Mouse (Mus musculus): ENCODE measurements around the gene Fsip1. TPM values are rescaled to one million over a fixed set of nuclear protein-coding genes. Genes with fewer than 3 reads are reported as not detected.

Gene Fsip1
- polyA plus RNA-seq, 1 experiment from 2014 or later = 3.3 TPM

DNA sequence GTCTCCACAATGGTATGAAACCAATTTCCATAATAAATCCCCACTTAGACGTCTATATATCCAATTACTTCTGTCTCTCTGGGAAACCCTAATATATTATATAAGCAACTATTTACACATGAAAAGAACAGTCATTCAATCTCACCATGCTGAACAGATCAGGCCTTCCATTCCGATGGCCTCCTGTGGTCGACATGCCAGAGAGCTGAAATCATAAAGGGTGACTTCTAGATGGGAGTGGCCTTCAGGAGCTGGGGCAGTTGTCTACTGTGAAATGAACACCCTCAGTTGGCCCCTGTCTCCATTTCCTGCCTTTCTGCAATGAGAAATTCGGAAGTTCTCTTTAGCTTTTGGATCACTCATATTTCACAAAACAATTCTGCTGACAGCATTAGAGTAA is 154.6 kb downstream of the Fsip1 start:
- 40% methylated on average over 4 of the region's 4 CpGs for WGBS

DNA sequence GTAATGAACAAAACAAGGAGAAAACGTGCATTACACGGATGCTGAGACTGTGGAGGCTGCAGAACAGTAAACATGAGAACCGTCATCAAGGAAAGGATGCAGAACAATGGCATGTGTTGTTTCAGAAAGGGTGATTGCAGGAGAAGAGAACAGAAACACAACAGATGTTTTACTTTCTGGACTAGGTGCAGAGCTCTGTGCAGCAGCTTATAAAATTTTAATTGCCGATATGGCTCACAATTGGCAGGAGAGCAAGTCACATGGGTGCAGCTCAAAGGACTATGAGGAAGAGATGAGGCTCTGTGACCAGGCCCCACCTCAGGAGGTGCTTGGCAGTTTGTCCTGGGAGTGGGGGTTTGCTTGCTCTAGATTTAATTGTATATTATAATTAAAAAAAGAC is 157.7 kb downstream of the Fsip1 start:
- ATAC-seq (ENCODE audit: low FRiP score) = no peak
- Histone ChIP-seq H3K36me3 (replicated peaks) (no peaks in the 10 kb centered on the region), H3K4me1 (no peaks in the 10 kb centered on the region), H3K27me3 (no peaks in the 10 kb centered on the region), H3K4me3 (replicated peaks) (no peak overlapping the region), H3K27ac (no peak overlapping the region), H3K9ac (no peak overlapping the region), H3K9me3 (no peaks in the 10 kb centered on the region), H3K4me2 (no peak overlapping the region)
- WGBS = 65% methylated on average over 4 of the region's 4 CpGs

More for the DNA sequence above, 154.6 kb downstream of the Fsip1 start:
- Histone ChIP-seq H3K9me3 (no peaks in the 10 kb centered on the region), H3K4me1 (no peaks in the 10 kb centered on the region), H3K4me2 (no peak overlapping the region), H3K9ac (no peak overlapping the region), H3K27ac (no peak overlapping the region), H3K36me3 (replicated peaks) (no peaks in the 10 kb centered on the region), H3K4me3 (replicated peaks) (no peak overlapping the region), H3K27me3 (no peaks in the 10 kb centered on the region)
- ATAC-seq (ENCODE audit: low FRiP score) = no peak

DNA sequence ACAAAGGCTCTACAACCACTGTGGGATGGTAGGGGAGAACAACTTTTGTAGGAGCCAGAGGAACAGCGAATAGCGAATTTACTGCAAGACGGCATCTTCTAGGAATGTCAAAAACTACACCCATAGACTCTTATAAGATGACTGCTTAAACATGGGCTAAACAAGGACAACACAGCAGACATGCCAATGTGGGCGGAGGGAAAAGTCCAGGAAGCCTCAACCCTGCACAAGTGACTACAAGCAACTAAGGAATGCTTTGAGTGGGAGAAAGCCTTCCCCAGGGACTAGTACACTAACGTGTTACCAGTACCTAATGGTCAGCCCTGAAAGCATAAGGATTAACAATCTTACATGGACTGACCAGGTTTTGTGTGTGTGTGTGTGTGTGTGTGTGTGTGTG is 165.5 kb downstream of the Fsip1 start:
- no peak overlapping the region for H3K27ac ChIP-seq
- H3K4me1 ChIP-seq = no peaks in the 10 kb centered on the region
- H3K4me2 ChIP-seq = no peak overlapping the region
- no peaks in the 10 kb centered on the region for H3K9me3 ChIP-seq
- no peaks in the 10 kb centered on the region for H3K36me3 ChIP-seq (replicated peaks)
- no peak overlapping the region for H3K9ac ChIP-seq
- no peak for ATAC-seq (ENCODE audit: low FRiP score)
- WGBS = 91% methylated on average over 5 of the region's 5 CpGs
- H3K27me3 ChIP-seq = no peaks in the 10 kb centered on the region
- H3K4me3 ChIP-seq (replicated peaks) = no peak overlapping the region

DNA sequence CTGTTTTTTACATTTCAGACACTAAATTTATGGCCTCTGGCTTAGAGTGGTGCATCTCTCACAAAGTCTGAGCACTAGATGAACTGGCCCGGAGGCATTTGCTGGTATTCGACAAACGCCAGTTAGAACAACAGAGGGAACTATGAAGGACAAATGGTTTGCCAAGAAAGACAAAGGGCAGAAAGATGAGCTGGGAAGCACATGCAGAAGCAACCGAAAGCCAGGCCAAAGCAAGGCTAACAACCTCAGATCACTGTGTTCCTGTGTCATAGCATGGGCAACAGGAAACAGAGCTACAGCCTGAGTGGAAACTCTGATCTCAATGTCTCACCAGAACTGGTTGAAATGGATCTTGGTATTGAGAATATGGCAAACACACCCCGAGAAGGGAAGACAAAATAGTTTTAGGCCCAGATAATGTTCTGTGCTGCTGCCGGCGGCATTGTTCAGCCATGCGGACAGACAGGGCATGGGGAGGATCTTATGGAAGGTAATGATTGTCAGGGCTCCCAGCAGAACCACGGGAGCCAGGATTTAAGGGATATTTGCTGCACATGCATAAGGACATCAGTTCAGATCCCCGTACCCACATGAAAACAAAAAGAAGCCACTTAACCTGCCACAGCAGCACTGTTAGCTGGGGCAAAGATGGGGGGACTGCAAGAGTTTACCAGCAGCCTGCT is 169.6 kb downstream of the Fsip1 start:
- Histone ChIP-seq H3K27me3 (no peaks in the 10 kb centered on the region), H3K4me3 (replicated peaks) (no peak overlapping the region), H3K4me1 (no peaks in the 10 kb centered on the region), H3K9ac (no peak overlapping the region), H3K27ac (no peak overlapping the region), H3K4me2 (no peak overlapping the region), H3K9me3 (no peaks in the 10 kb centered on the region), H3K36me3 (replicated peaks) (no peaks in the 10 kb centered on the region)
- no peak for ATAC-seq (ENCODE audit: low FRiP score)
- 77% methylated on average over 10 of the region's 10 CpGs for WGBS

DNA sequence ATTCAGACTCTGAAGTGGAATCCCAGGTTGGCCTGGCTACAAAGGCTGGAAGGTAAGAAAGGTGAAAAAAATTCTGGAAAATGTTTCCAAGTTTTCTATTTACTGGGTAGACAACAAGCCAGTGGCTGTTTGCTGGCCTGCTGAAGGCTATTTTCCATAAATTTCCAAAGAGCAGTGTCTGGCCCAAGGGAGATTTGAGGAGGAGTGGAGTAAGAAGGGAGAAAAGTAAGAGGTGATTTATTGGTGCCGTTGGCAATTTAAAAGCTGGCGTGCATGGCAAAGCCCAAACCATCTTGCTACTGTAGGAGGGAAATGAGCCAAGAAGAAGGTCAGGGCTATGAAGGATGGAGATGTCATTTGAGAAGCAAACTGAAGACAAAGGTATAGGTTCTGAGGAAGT is 171.1 kb downstream of the Fsip1 start:
- no peaks in the 10 kb centered on the region for H3K27me3 ChIP-seq
- H3K4me3 ChIP-seq (replicated peaks) = no peak overlapping the region
- no peaks in the 10 kb centered on the region for H3K4me1 ChIP-seq
- H3K9ac ChIP-seq = no peak overlapping the region
- 96% methylated on average over 2 of the region's 2 CpGs for WGBS
- no peaks in the 10 kb centered on the region for H3K36me3 ChIP-seq (replicated peaks)
- no peak overlapping the region for H3K27ac ChIP-seq
- ATAC-seq (ENCODE audit: low FRiP score) = no peak
- H3K4me2 ChIP-seq = no peak overlapping the region
- no peaks in the 10 kb centered on the region for H3K9me3 ChIP-seq

DNA sequence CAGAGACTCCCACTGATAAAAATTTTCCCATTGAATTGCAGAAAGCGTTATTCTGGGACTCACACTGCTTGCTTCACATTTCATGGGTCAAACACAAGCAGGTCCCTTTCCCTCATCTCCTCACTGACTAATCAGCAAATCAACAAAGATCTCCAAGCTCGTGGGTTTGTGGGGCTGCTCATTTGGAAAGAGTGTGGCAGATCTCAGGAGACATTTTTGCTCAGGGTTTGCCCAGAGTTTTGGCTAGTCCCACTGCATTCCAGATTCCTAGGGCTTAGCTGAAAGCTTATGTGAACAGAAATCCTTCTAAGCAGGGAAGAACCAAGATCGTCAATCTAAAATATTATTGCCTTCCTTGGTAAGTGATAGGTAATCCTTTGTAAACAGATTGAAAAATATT is 172.1 kb downstream of the Fsip1 start:
- no peaks in the 10 kb centered on the region for H3K9me3 ChIP-seq
- no peaks in the 10 kb centered on the region for H3K4me1 ChIP-seq
- WGBS = 85% methylated on average over 3 of the region's 3 CpGs
- no peaks in the 10 kb centered on the region for H3K27me3 ChIP-seq
- no peak overlapping the region for H3K27ac ChIP-seq
- no peak for ATAC-seq (ENCODE audit: low FRiP score)
- H3K4me3 ChIP-seq (replicated peaks) = no peak overlapping the region
- H3K9ac ChIP-seq = no peak overlapping the region
- H3K4me2 ChIP-seq = no peak overlapping the region
- no peaks in the 10 kb centered on the region for H3K36me3 ChIP-seq (replicated peaks)

DNA sequence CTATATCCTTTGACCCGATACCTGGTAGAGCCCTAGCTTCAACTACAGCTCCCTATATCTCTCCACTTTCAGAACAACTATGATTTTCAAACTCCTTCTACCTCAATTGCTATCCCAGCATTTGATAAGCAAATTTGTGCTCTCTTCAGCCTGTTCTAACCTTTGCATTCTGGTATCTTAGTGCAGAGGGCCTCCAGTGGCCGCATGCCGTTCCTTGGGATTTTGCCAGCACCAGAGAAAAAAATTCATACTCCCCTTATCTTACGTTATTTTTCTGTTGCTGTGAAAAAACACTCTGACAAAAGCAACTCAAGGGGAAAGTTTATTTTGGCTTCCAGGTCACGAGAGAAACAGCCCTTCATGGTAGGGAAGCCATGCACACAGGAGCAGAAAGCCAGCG is 173.1 kb downstream of the Fsip1 start:
- no peak for ATAC-seq (ENCODE audit: low FRiP score)
- WGBS = 96% methylated on average over 6 of the region's 6 CpGs
- Histone ChIP-seq H3K4me3 (replicated peaks) (no peak overlapping the region), H3K9ac (no peak overlapping the region), H3K4me2 (no peak overlapping the region), H3K4me1 (no peaks in the 10 kb centered on the region), H3K27ac (no peak overlapping the region), H3K9me3 (no peaks in the 10 kb centered on the region), H3K36me3 (replicated peaks) (no peaks in the 10 kb centered on the region), H3K27me3 (no peaks in the 10 kb centered on the region)

DNA sequence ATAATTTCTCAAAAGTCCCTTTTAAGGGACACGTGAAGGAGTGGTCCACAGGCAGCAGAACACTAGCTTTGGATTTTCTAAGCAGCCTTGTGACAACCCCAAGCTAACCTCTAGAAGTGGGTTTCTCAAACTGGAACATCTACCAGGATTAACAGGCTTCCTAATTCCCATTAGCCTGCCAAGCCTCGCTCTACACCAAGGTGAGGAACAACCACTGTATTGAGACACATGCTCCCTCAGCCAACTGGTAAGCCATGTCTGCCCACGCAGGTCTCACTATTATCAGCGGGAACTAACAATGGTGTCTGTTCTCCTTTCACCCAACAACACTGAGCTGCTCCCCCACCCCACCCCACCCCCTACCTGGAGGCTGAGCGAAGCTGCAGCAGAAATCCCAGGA is 175.2 kb downstream of the Fsip1 start:
- H3K9ac ChIP-seq = no peak overlapping the region
- no peak for ATAC-seq (ENCODE audit: low FRiP score)

More for the DNA sequence above, 175.2 kb downstream of the Fsip1 start:
- 74% methylated on average over 5 of the region's 5 CpGs for WGBS
- no peaks in the 10 kb centered on the region for H3K4me1 ChIP-seq
- H3K36me3 ChIP-seq (replicated peaks) = no peaks in the 10 kb centered on the region
- no peak overlapping the region for H3K27ac ChIP-seq
- H3K9me3 ChIP-seq = no peaks in the 10 kb centered on the region
- no peak overlapping the region for H3K4me2 ChIP-seq
- H3K27me3 ChIP-seq = no peaks in the 10 kb centered on the region
- H3K4me3 ChIP-seq (replicated peaks) = no peak overlapping the region

Small RNAs within 50 kb of the gene (microRNA-seq; reads per million reads assigned to microRNA genes)
- not detected for gene Gm22800

Other genes with a start within 250 kb of the Fsip1 start
- gene Thbs1, start 145.1 kb downstream of the Fsip1 start, polyA plus RNA-seq (2016; fragmentation: Nextera tagmentation; extraction: Ambion mirVana) = 31.7 and 40.6 TPM in 2 replicates
- gene Gpr176, start 116.5 kb upstream of the Fsip1 start, polyA plus RNA-seq (2016; fragmentation: Nextera tagmentation; extraction: Ambion mirVana) = 0.82 TPM in 2 replicates
- gene Eif2ak4, start 131.7 kb upstream of the Fsip1 start, polyA plus RNA-seq (2016; fragmentation: Nextera tagmentation; extraction: Ambion mirVana) = 10.8 and 11.9 TPM in 2 replicates
- gene Srp14, start 222.7 kb upstream of the Fsip1 start, polyA plus RNA-seq (2016; fragmentation: Nextera tagmentation; extraction: Ambion mirVana) = 252 and 263 TPM in 2 replicates

Data from forebrain, embryonic 12.5 days (tissue).